Mouse (Mus musculus) G1E (cell line): ENCODE results near the gene Gm29609.

Experiments used
- CTCF ChIP-seq: IDR thresholded peaks from 2 replicates; pipeline ENCODE4 v1.5.1; 2012; ENCODE audit warnings: low read depth, low read length, inconsistent platforms, mixed read lengths
- GATA1 ChIP-seq: IDR thresholded peaks from 2 replicates; pipeline ENCODE4 v1.6.1; 2012; ENCODE audit warnings: borderline replicate concordance, low read length, inconsistent platforms, mixed read lengths
- GATA2 ChIP-seq: IDR thresholded peaks from 2 replicates; pipeline ENCODE4 v1.6.1; 2012; ENCODE audit warnings: low read depth, low read length, inconsistent platforms, borderline replicate concordance
- POLR2AphosphoS5 ChIP-seq: IDR thresholded peaks from 2 replicates; pipeline ENCODE4 v1.6.1; 2012; ENCODE audit warnings: low read depth, low read length, inconsistent platforms; ENCODE audit not compliant: insufficient replicate concordance
- TAL1 ChIP-seq: conservative IDR thresholded peaks from 2 replicates; pipeline ENCODE4 v1.6.1; 2012; ENCODE audit warnings: low read depth, low read length, inconsistent platforms, mixed read lengths

DNA sequence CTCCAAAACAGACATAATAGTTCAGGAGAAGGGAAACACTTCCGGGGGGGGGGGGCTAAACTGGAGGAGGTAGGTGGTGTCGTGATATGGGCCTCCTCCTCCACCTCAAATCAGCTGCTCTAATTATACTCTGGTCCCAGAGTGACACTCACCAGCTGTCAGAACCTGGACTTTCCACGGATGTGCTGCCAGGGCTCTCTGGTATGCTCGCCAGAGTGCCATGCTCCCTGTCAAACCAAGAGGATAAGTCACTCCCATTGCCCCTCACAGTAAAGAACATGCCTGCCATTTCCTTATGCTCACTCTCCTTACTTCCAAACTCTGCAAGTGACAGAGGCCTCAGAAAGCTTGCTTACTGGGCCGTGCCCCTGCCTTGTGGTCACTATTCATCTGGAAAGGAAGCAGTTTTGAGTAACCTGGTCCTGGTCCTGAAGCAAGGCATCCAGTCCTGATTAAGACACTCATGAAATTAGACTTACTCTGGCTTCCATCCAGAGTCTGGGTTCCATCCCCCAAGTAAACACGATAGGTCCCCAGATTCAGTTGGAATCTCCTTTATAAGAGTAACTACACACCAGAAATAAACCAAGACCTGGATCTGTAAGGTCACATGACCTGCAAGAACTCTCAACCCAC lies 26.1 kb downstream of the Gm29609 start:
- TF ChIP-seq CTCF, result no peak
- TF ChIP-seq TAL1, result no peak
- no peak for TF ChIP-seq GATA1
- no peak for TF ChIP-seq POLR2AphosphoS5
- TF ChIP-seq GATA2, result no peak
